Mouse (Mus musculus) erythroblast, embryonic 14.5 days (primary cell): ENCODE results near the gene Clec4n.

Experiments
- GATA1 ChIP-seq: IDR thresholded peaks from 2 replicates; pipeline ENCODE4 v1.6.1; 2012; ENCODE audit warnings: low read length, inconsistent platforms, mixed read lengths
- TAL1 ChIP-seq: IDR thresholded peaks from 3 replicates; pipeline ENCODE4 v1.6.1; 2012; ENCODE audit warnings: low read length, inconsistent platforms, mixed read lengths

GRCm38 (mm10) chr6:123288931-123289330, 59.3 kb downstream of the Clec4n start:
- TF ChIP-seq GATA1 (no peak), TAL1 (no peak)
